Mouse (Mus musculus) adrenal gland, postnatal 36 days (tissue): ENCODE results near the gene C1qtnf12. TPM values are rescaled to one million over a fixed set of nuclear protein-coding genes. Genes with fewer than 3 reads are reported as not detected.

Experiments
- DNase-seq, 2 experiments: peaks; one replicate each; pipeline ENCODE4 v3.0.0; 2021; ENCODE audit warnings: mixed read lengths in 1 of 2
- total RNA-seq, 2 experiments: library from RNA; stranded (reverse); gene quantifications; 2 replicates each; pipeline ENCODE4 v1.2.3; 2021

The C1qtnf12 gene
- total RNA-seq, 2 experiments from 2014 or later = 43.5 to 89.3 TPM

DNA sequence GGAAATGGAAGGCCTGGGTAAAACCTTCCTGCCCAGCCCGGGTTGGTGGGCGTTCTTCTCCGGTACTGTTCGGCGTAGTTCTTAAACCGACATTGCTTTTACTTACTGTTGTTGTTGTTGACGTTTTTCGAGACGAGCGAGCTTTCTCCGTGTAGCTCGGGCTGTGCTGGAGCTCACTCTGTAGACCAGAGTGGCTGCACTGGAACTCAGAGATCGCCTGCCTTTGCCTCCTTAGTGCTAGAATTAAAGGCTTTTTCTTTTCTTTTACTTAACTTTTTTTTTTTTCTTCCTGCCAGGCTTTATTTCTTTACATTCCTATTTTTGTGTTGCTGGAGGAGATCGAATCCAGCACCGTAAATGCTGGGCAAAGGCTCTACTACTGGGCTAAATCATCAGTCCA lies 31.5 kb downstream of the C1qtnf12 start:
- DNase-seq = no peak

DNA sequence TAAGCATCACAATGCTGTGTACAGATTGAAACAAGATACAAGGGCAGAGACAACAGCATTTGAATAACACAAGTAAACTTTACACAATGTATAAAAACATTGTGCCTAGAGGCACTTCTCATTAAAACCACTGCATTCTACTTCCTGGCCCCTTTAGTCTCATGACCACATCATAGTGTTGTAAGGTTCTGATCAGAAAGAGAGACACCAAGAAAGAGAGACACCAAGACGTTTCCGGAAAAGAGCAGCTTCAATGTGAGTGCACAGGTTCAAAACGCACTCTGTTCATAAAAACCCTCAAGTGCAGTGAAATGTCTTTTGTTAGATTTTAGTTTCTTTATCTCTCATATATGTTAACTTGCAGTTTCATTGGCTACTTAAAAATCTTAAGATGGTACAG lies 42.0 kb downstream of the C1qtnf12 start:
- no peak for DNase-seq

DNA sequence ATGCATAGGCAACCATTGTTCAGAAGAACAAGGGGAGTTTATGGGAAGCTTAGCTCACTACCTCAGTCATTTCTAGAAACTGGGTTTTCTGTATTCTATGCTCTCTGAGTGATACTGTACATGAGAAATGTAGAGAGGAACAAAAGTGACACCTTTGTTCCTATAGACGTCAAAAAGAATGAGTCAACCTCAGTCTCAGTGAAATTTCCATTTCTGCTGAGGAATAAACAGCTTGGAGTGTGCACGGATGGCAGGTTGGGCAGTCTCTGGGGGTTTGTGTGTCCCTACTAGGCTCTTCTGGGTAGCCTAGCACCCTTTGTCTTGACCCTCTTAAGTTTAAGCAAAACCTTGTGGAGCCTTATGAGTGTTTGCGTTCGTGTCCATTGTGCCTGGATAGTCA lies 46.3 kb downstream of the C1qtnf12 start:
- no peak for DNase-seq

DNA sequence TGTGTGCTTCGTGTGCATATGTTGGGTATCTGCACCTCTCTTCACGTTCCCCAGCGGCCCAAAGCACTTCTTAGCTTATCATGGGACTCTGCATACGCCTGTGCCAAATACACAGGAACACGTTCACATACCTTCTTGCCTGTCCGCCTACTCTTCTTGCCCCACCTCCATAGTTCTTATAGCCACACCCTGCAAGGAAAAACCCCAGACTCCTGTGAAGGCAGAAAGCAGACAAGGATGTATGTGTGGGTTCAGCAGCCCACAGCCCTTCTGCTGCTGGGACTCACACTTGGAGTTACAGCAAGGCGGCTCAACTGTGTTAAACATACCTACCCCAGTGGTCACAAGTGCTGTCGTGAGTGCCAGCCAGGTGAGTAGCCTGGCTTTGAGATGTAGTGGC lies 51.5 kb downstream of the C1qtnf12 start, which contains the start of gene Tnfrsf4:
Gene Tnfrsf4 (plus strand): TSS at position 207 of the 400 bp plus-strand sequence.
- no peak for DNase-seq

DNA sequence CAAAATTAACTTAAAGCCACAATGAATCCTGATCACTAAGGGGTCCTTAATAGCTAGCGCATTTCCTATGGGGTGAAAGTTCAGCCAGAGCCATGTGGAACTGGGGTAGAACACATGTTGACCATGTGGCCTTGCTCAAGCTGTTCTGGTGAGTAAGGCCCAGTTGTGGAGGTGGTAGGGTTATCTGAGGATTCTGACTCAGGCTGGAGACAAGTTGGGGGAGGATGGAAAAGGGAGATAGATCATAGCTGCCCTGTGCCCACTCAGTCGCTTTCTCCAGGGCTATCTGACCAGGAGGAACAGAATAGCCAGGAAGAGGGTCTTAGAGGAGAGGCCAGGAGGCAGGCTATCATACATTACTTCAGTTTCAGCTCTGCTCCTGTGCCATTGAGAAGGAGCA lies 52.3 kb downstream of the C1qtnf12 start:
- peak; percentile 46 to 57 for DNase-seq

Other genes with a start within 250 kb of the C1qtnf12 start
- gene Tmem240, start 227.5 kb upstream of the C1qtnf12 start, total RNA-seq = under 1 TPM; 0.70 to 0.72 TPM
- 10 to 100 TPM; 83.2 to 94.1 TPM for gene Atad3a, start 201.2 kb upstream of the C1qtnf12 start, total RNA-seq
- gene Vwa1, start 187.6 kb upstream of the C1qtnf12 start, total RNA-seq = 1 to 10 TPM; 3.4 to 6.0 TPM
- under 1 TPM; 0.30 to 0.56 TPM for gene Tmem88b, start 176.4 kb upstream of the C1qtnf12 start, total RNA-seq
- not detected for gene Ankrd65, start 171.9 kb upstream of the C1qtnf12 start, total RNA-seq
- gene Mrpl20, start 159.4 kb upstream of the C1qtnf12 start, total RNA-seq = 100 to 1,000 TPM; 133 to 141 TPM
- 100 to 1,000 TPM in 1 of 2 experiments, 10 to 100 TPM in 1; 86.3 to 122 TPM for gene Ccnl2, start 149.8 kb upstream of the C1qtnf12 start, total RNA-seq
- 100 to 1,000 TPM; 140 to 170 TPM for gene Aurkaip1, start 131.0 kb upstream of the C1qtnf12 start, total RNA-seq
- gene Mxra8, start 122.6 kb upstream of the C1qtnf12 start, total RNA-seq = 10 to 100 TPM; 40.2 to 47.0 TPM
- 10 to 100 TPM; 61.2 to 61.7 TPM for gene Dvl1, start 114.9 kb upstream of the C1qtnf12 start, total RNA-seq
- gene Tas1r3, start 99.0 kb upstream of the C1qtnf12 start, total RNA-seq = under 1 TPM; 0.23 TPM
- 10 to 100 TPM in 1 of 2 experiments, 1 to 10 TPM in 1; 9.7 to 21.8 TPM for gene Cptp, start 92.9 kb upstream of the C1qtnf12 start, total RNA-seq
- gene Ints11, start 92.8 kb upstream of the C1qtnf12 start, total RNA-seq = 10 to 100 TPM; 30.1 to 34.7 TPM
- 10 to 100 TPM; 25.1 to 28.1 TPM for gene Pusl1, start 70.5 kb upstream of the C1qtnf12 start, total RNA-seq
- 10 to 100 TPM; 20.1 to 20.7 TPM for gene Acap3, start 70.5 kb upstream of the C1qtnf12 start, total RNA-seq
- 10 to 100 TPM; 70.9 to 81.5 TPM for gene Ube2j2, start 18.5 kb upstream of the C1qtnf12 start, total RNA-seq
- gene B3galt6, start 30.3 kb downstream of the C1qtnf12 start, total RNA-seq = 1 to 10 TPM; 7.6 to 8.0 TPM
- gene Sdf4, start 30.6 kb downstream of the C1qtnf12 start, total RNA-seq = 100 to 1,000 TPM; 266 to 276 TPM
- gene Tnfrsf4, start 51.5 kb downstream of the C1qtnf12 start, total RNA-seq = under 1 TPM; 0.43 to 0.89 TPM
- under 1 TPM in 1 of 2 experiments, not detected in 1; 0.40 TPM for gene Tnfrsf18, start 63.8 kb downstream of the C1qtnf12 start, total RNA-seq
- under 1 TPM in 1 of 2 experiments, not detected in 1; 0.16 TPM for gene Ttll10, start 97.1 kb downstream of the C1qtnf12 start, total RNA-seq
- 10 to 100 TPM; 10.4 to 11.5 TPM for gene 9430015G10Rik, start 147.7 kb downstream of the C1qtnf12 start, total RNA-seq
- gene Rnf223, start 168.2 kb downstream of the C1qtnf12 start, total RNA-seq = under 1 TPM in 1 of 2 experiments, not detected in 1; 0.10 TPM
- gene Agrn, start 235.2 kb downstream of the C1qtnf12 start, total RNA-seq = 10 to 100 TPM; 33.2 to 49.6 TPM
- gene Isg15, start 238.5 kb downstream of the C1qtnf12 start, total RNA-seq = 1 to 10 TPM; 7.5 to 9.0 TPM
- 1 to 10 TPM; 3.5 to 6.0 TPM for gene AW011738, start 241.0 kb downstream of the C1qtnf12 start, total RNA-seq